Mouse (Mus musculus) frontal cortex, postnatal 14 days (tissue): Measurements from ENCODE around the gene Psmb1.
"Not testable (repeated sequence)": the region's sequence is repeated elsewhere in the genome, so short reads cannot be mapped to it uniquely, and the experiment has no call there.

Source experiments
- DNase-seq, 2 experiments: peaks; one replicate each; pipeline ENCODE4 v3.0.0; 2022; ENCODE audit warnings: low spot score in 2 of 2

Psmb1 gene

GRCm38 (mm10) chr17:15461921-15462495 is 37.5 kb downstream of the Psmb1 start:
- no peak for DNase-seq

GRCm38 (mm10) chr17:15459761-15460160 is 39.8 kb downstream of the Psmb1 start:
- DNase-seq: no peak

GRCm38 (mm10) chr17:15456595-15456994 is 43.0 kb downstream of the Psmb1 start:
- no peak for DNase-seq

GRCm38 (mm10) chr17:15455203-15455602 is 44.3 kb downstream of the Psmb1 start:
- no peak for DNase-seq

GRCm38 (mm10) chr17:15449606-15450005 is 49.9 kb downstream of the Psmb1 start:
- DNase-seq: no peak

- DNase-seq: not testable (repeated sequence)
Measured at GRCm38 (mm10) chr17:15449144-15449543, 50.4 kb downstream of the Psmb1 start.

GRCm38 (mm10) chr17:15447831-15448230 is 51.7 kb downstream of the Psmb1 start:
- DNase-seq: no peak

GRCm38 (mm10) chr17:15445421-15445820 is 54.1 kb downstream of the Psmb1 start:
- DNase-seq: no peak

GRCm38 (mm10) chr17:15440463-15441121 is 59.0 kb downstream of the Psmb1 start:
- no peak for DNase-seq

GRCm38 (mm10) chr17:15440067-15440462 is 59.5 kb downstream of the Psmb1 start:
- DNase-seq: no peak

- no peak for DNase-seq
Measured at GRCm38 (mm10) chr17:15434748-15435147, 64.8 kb downstream of the Psmb1 start.

GRCm38 (mm10) chr17:15432036-15432435 is 67.5 kb downstream of the Psmb1 start:
- DNase-seq: no peak

GRCm38 (mm10) chr17:15431551-15431950 is 68.0 kb downstream of the Psmb1 start:
- no peak for DNase-seq

GRCm38 (mm10) chr17:15431021-15431514 is 68.5 kb downstream of the Psmb1 start:
- no peak for DNase-seq

- DNase-seq: no peak
Measured at GRCm38 (mm10) chr17:15429937-15430336, 69.6 kb downstream of the Psmb1 start.

- DNase-seq: no peak
Measured at GRCm38 (mm10) chr17:15429451-15429850, 70.1 kb downstream of the Psmb1 start.

- DNase-seq: no peak
Measured at GRCm38 (mm10) chr17:15425931-15426330, 73.6 kb downstream of the Psmb1 start.
